Comparison of ENCODE assay signal across 17 mouse cellular contexts in the genomic region with DNA sequence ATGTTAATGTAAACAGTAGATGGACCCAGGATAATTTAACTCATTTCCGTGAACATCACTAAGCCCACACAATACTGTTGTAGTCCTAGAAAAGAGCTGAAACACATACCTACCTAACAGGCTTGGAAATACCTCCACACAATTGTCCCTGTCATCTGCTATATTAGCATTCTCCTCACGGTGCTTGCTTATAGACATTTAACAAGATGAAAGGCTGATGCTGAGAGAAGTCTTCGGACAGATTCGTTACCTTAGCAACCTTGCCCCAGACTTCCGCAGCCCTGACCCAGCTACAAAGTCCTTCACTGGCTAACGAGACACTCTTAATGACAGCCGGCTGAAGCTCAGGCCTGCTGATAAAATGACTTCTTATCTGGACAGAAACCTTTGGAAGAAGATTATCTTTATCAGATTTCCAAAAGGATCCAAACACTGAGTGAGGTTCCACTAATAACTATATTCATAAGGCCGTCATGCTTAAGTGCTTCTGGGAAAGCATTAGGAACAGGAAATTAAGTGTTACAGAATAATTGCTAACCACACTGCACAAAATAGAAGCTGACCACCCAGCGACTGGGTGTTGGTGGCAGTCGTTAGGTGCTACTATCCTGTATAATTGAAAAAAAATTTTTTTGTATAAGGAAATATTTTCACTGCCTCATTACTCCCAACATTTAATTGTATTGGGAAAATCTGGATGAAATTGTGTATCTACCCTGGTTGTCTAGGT.
DNase-seq lines count a peak whose midpoint lies in the region; ATAC-seq and TF ChIP-seq lines count a peak whose summit lies in the region.
"Had no signal": no experiment of that assay in that cellular context is flagged by ENCODE, and none has a peak within 500 bp of the region (broad histone marks: within the 10 kb centered on the region; RNA-seq: fewer than 3 reads in every experiment).

No protein-coding gene starts in this region.

- H3K27me3 ChIP-seq in embryonic facial prominence, embryonic 11.5 days (ENCODE audit: control insufficient read depth, insufficient read depth, low read length): no peaks in the 10 kb centered on the region
- no peaks in the 10 kb centered on the region for H3K27me3 ChIP-seq in embryonic facial prominence, embryonic 10.5 days (replicated peaks; ENCODE audit: low read depth, poor library complexity, severe bottlenecking)
- H3K27me3 ChIP-seq in forebrain, postnatal 0 days (ENCODE audit: insufficient read depth, low read length): no peaks in the 10 kb centered on the region
- H3K27me3 ChIP-seq in midbrain, embryonic 10.5 days (ENCODE audit: low read depth, poor library complexity, severe bottlenecking): no peaks in the 10 kb centered on the region
- no peaks in the 10 kb centered on the region for H3K27me3 ChIP-seq in neural tube, embryonic 15.5 days (replicated peaks)
- no peaks in the 10 kb centered on the region for H3K27me3 ChIP-seq in liver, embryonic 11.5 days (replicated peaks; ENCODE audit: control insufficient read depth, insufficient read depth, low read length)
- H3K27me3 ChIP-seq: heart, embryonic 12.5 days; limb, embryonic 12.5 days had no signal

- TF ChIP-seq CTCF in forebrain, postnatal 0 days (IDR thresholded peaks at IDR 0.05; ENCODE audit: low read depth): no peak

- no peak overlapping the region for H3K9ac ChIP-seq in embryonic facial prominence, embryonic 11.5 days (replicated peaks; ENCODE audit: low read length)
- H3K9ac ChIP-seq in forebrain, postnatal 0 days: no peak overlapping the region
- no peak overlapping the region for H3K9ac ChIP-seq in neural tube, embryonic 15.5 days (replicated peaks)
- H3K9ac ChIP-seq in liver, embryonic 11.5 days (ENCODE audit: low read depth, low read length): no peak overlapping the region
- H3K9ac ChIP-seq: heart, embryonic 12.5 days; limb, embryonic 12.5 days had no signal

- H3K4me1 ChIP-seq in embryonic facial prominence, embryonic 11.5 days (ENCODE audit: control insufficient read depth, insufficient read depth, low read length): no peaks in the 10 kb centered on the region
- H3K4me1 ChIP-seq in embryonic facial prominence, embryonic 10.5 days: peaks cover 6% of the 10 kb centered on the region
- H3K4me1 ChIP-seq in forebrain, postnatal 0 days (ENCODE audit: insufficient read depth): no peaks in the 10 kb centered on the region
- H3K4me1 ChIP-seq in midbrain, embryonic 10.5 days: peaks cover 18% of the 10 kb centered on the region
- H3K4me1 ChIP-seq in neural tube, embryonic 15.5 days: peaks cover 9% of the 10 kb centered on the region
- no peaks in the 10 kb centered on the region for H3K4me1 ChIP-seq in liver, embryonic 11.5 days (replicated peaks; ENCODE audit: control insufficient read depth, insufficient read depth, low read length)

- no peak overlapping the region for H3K4me3 ChIP-seq in embryonic facial prominence, embryonic 11.5 days (ENCODE audit: low read depth, low read length)
- H3K4me3 ChIP-seq in embryonic facial prominence, embryonic 10.5 days: no peak overlapping the region
- H3K4me3 ChIP-seq in forebrain, postnatal 0 days (ENCODE audit: low read depth, low read length): no peak overlapping the region
- no peak overlapping the region for H3K4me3 ChIP-seq in midbrain, embryonic 10.5 days
- H3K4me3 ChIP-seq in neural tube, embryonic 15.5 days (replicated peaks): no peak overlapping the region
- H3K4me3 ChIP-seq in liver, embryonic 11.5 days (ENCODE audit: low read depth, low read length): no peak overlapping the region
- H3K4me3 ChIP-seq: heart, embryonic 12.5 days; limb, embryonic 12.5 days had no signal

- no peak; the same call in 1 of the 2 replicates for ATAC-seq in embryonic facial prominence, embryonic 11.5 days (replicated peaks; ENCODE audit: insufficient number of reproducible peaks, low FRiP score, low TSS enrichment, low read depth)
- ATAC-seq in forebrain, postnatal 0 days: no peak; the same call in 1 of the 2 replicates
- ATAC-seq in neural tube, embryonic 15.5 days (ENCODE audit: low FRiP score): no peak; the same call in 1 of the 2 replicates
- ATAC-seq in liver, embryonic 11.5 days (replicated peaks; ENCODE audit: low FRiP score): no peak

- WGBS in embryonic facial prominence, embryonic 11.5 days: 41% methylated on average over 10 of the region's 10 CpGs
- WGBS in embryonic facial prominence, embryonic 10.5 days: 49% methylated on average over 10 of the region's 10 CpGs
- WGBS in forebrain, postnatal 0 days: 16% methylated on average over 10 of the region's 10 CpGs
- 30% methylated on average over 10 of the region's 10 CpGs for WGBS in midbrain, embryonic 10.5 days
- 25% methylated on average over 10 of the region's 10 CpGs for WGBS in neural tube, embryonic 15.5 days
- WGBS in liver, embryonic 11.5 days: 55% methylated on average over 10 of the region's 10 CpGs

- DNase-seq in embryonic facial prominence, embryonic 11.5 days (ENCODE audit: low spot score): peak; percentile 19
- DNase-seq in embryonic facial prominence, embryonic 10.5 days (ENCODE audit: low spot score): no peak
- DNase-seq in forebrain, postnatal 0 days: peak; percentile 27
- DNase-seq in midbrain, embryonic 10.5 days (ENCODE audit: low spot score): peak; percentile 54
- DNase-seq in right cerebral cortex, postnatal 4 days: no peak
- no peak for DNase-seq in liver, embryonic 11.5 days (ENCODE audit: low spot score)
- DNase-seq in kidney, adult 9 months: no peak
- DNase-seq: adrenal gland, postnatal 10 days; gastrocnemius, postnatal 10 days; kidney, postnatal 36 days; layer of hippocampus, postnatal 36 days; lung, adult 18-20 months; right cerebral cortex, postnatal 25 days; thymus, postnatal 25 days had no signal

- no peak overlapping the region for H3K27ac ChIP-seq in embryonic facial prominence, embryonic 11.5 days (replicated peaks; ENCODE audit: low read depth, low read length)
- no peak overlapping the region for H3K27ac ChIP-seq in embryonic facial prominence, embryonic 10.5 days (replicated peaks)
- H3K27ac ChIP-seq in forebrain, postnatal 0 days (ENCODE audit: low read depth, low read length): no peak overlapping the region
- peak overlapping the region; percentile 19; the same call in 1 of the 2 replicates for H3K27ac ChIP-seq in midbrain, embryonic 10.5 days (replicated peaks)
- peak overlapping the region; percentile 15; the same call in 1 of the 2 replicates for H3K27ac ChIP-seq in neural tube, embryonic 15.5 days (replicated peaks)
- H3K27ac ChIP-seq in liver, embryonic 11.5 days (ENCODE audit: low read depth, low read length): no peak overlapping the region
- H3K27ac ChIP-seq: limb, embryonic 12.5 days had no signal

- H3K4me2 ChIP-seq in embryonic facial prominence, embryonic 11.5 days (ENCODE audit: low read depth, low read length): no peak overlapping the region
- no peak overlapping the region for H3K4me2 ChIP-seq in forebrain, postnatal 0 days (ENCODE audit: low read depth)
- H3K4me2 ChIP-seq in neural tube, embryonic 15.5 days: no peak overlapping the region
- H3K4me2 ChIP-seq in liver, embryonic 11.5 days: no peak overlapping the region
- H3K4me2 ChIP-seq: heart, embryonic 12.5 days; limb, embryonic 12.5 days had no signal

- no peaks in the 10 kb centered on the region for H3K36me3 ChIP-seq in embryonic facial prominence, embryonic 11.5 days (replicated peaks; ENCODE audit: control insufficient read depth, insufficient read depth, low read depth, low read length)
- no peaks in the 10 kb centered on the region for H3K36me3 ChIP-seq in embryonic facial prominence, embryonic 10.5 days (replicated peaks)
- H3K36me3 ChIP-seq in forebrain, postnatal 0 days (ENCODE audit: insufficient read depth): no peaks in the 10 kb centered on the region
- no peaks in the 10 kb centered on the region for H3K36me3 ChIP-seq in midbrain, embryonic 10.5 days
- H3K36me3 ChIP-seq in neural tube, embryonic 15.5 days: no peaks in the 10 kb centered on the region
- H3K36me3 ChIP-seq in liver, embryonic 11.5 days (ENCODE audit: control insufficient read depth, insufficient read depth, low read length): no peaks in the 10 kb centered on the region
- H3K36me3 ChIP-seq: heart, embryonic 12.5 days; limb, embryonic 12.5 days had no signal

- no peaks in the 10 kb centered on the region for H3K9me3 ChIP-seq in embryonic facial prominence, embryonic 11.5 days (replicated peaks; ENCODE audit: control insufficient read depth, low read length)
- H3K9me3 ChIP-seq in embryonic facial prominence, embryonic 10.5 days: no peaks in the 10 kb centered on the region
- H3K9me3 ChIP-seq in forebrain, postnatal 0 days (ENCODE audit: low read length): no peaks in the 10 kb centered on the region
- H3K9me3 ChIP-seq in midbrain, embryonic 10.5 days (replicated peaks): no peaks in the 10 kb centered on the region
- H3K9me3 ChIP-seq in neural tube, embryonic 15.5 days (replicated peaks): no peaks in the 10 kb centered on the region
- no peaks in the 10 kb centered on the region for H3K9me3 ChIP-seq in liver, embryonic 11.5 days (ENCODE audit: control insufficient read depth, low read length)
- H3K9me3 ChIP-seq: heart, embryonic 12.5 days; limb, embryonic 12.5 days had no signal

Comparison
In these comparisons a context has a peak if more than half of its experiments do, and no peak if none do; other contexts are left out.
1. DNase-seq: peak in embryonic facial prominence, embryonic 11.5 days (single experiment), forebrain, postnatal 0 days (single experiment) and midbrain, embryonic 10.5 days (single experiment); none in embryonic facial prominence, embryonic 10.5 days (single experiment), right cerebral cortex, postnatal 4 days (single experiment), liver, embryonic 11.5 days (single experiment) and kidney, adult 9 months (single experiment).
2. H3K27ac ChIP-seq: peak in midbrain, embryonic 10.5 days (single experiment) and neural tube, embryonic 15.5 days (single experiment); none in embryonic facial prominence, embryonic 11.5 days (single experiment), embryonic facial prominence, embryonic 10.5 days (single experiment), forebrain, postnatal 0 days (single experiment) and liver, embryonic 11.5 days (single experiment).